Mouse (Mus musculus): ENCODE measurements around the gene Mvb12b. TPM values are rescaled to one million over a fixed set of nuclear protein-coding genes. Genes with fewer than 3 reads are reported as not detected.

Mvb12b gene
- total and polyA plus RNA-seq, 3 experiments = 22.8 to 23.3 TPM; not detected in 1

DNA sequence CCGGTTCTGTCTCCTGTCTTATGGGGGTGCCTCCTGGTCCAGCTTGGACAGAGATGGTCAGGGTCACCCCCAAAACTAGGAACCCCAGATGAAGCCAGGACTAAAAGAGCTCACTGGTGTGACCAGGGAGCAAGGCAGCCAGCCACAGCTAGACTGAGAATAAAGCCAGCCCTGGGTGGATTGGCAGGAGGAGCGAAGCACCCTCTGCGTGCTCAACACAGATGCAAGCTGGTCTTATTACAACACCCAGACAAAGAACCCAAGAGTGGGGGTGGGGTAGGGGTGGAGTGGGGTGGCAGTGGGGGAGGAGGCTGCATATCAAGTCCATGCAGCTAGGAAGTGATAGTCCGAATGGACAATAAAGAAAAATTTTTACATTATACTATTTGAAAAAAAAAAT, 204.2 kb downstream of the Mvb12b start:
- Histone ChIP-seq H3K36me3 (ENCODE audit: control insufficient read depth in 1 of 2, insufficient read depth in 2 of 2, low read length in 2 of 2) (no peaks in the 10 kb centered on the region), H3K9ac (ENCODE audit: control insufficient read depth, low read depth, low read length, poor library complexity, severe bottlenecking) (no peak overlapping the region), H3K27ac (ENCODE audit: control insufficient read depth, low read depth, low read length) (no peak overlapping the region), H3K4me3 (ENCODE audit: control insufficient read depth in 1 of 2, insufficient read depth in 1 of 2, low read depth in 2 of 2, low read length in 2 of 2) (no peak overlapping the region), H3K9me3 (replicated peaks; ENCODE audit: insufficient read depth, low read length) (no peaks in the 10 kb centered on the region), H3K79me2 (ENCODE audit: control insufficient read depth, insufficient read depth, low read length, poor library complexity) (no peaks in the 10 kb centered on the region), H3K27me3 (ENCODE audit: control insufficient read depth in 1 of 2, insufficient read depth in 2 of 2, low read length in 2 of 2) (no peaks in the 10 kb centered on the region), H3K4me1 (ENCODE audit: control insufficient read depth in 1 of 2, insufficient read depth in 2 of 2, low read length in 2 of 2) (no peaks in the 10 kb centered on the region)
- no peak for TF ChIP-seq SMC3 (IDR thresholded peaks at IDR 0.05; ENCODE audit: low read depth, low read length)
- TF ChIP-seq JUND (IDR thresholded peaks at IDR 0.05; ENCODE audit: low read depth, low read length) = no peak
- TF ChIP-seq CHD1 (IDR thresholded peaks at IDR 0.05; ENCODE audit: low read depth, low read length) = no peak
- TF ChIP-seq ELF1 (IDR thresholded peaks at IDR 0.05; ENCODE audit: low read depth, low read length) = no peak
- no peak for TF ChIP-seq BHLHE40 (IDR thresholded peaks at IDR 0.05; ENCODE audit: borderline replicate concordance, low read depth, low read length)
- no peak for TF ChIP-seq CTCF (IDR thresholded peaks at IDR 0.05 in 2 of 3, conservative IDR thresholded peaks at IDR 0.05 in 1 of 3; ENCODE audit: control insufficient read depth in 1 of 3, insufficient read depth in 1 of 3, low read depth in 2 of 3, low read length in 3 of 3, poor library complexity in 1 of 3, severe bottlenecking in 1 of 3)
- TF ChIP-seq TCF12 (IDR thresholded peaks at IDR 0.05; ENCODE audit: low read depth, low read length) = no peak
- TF ChIP-seq USF2 (IDR thresholded peaks at IDR 0.05; ENCODE audit: borderline replicate concordance in 1 of 2, insufficient read depth in 1 of 2, low read depth in 1 of 2, low read length in 2 of 2) = no peak
- no peak for TF ChIP-seq MEF2A (IDR thresholded peaks at IDR 0.05; ENCODE audit: extremely low read depth, insufficient replicate concordance, low read depth, low read length, poor library complexity, severe bottlenecking)
- no peak for TF ChIP-seq ZC3H11A (IDR thresholded peaks at IDR 0.05; ENCODE audit: low read depth, low read length)
- no peak for TF ChIP-seq RAD21 (IDR thresholded peaks at IDR 0.05; ENCODE audit: low read depth, low read length)
- no peak for TF ChIP-seq ZNF384 (IDR thresholded peaks at IDR 0.05; ENCODE audit: low read depth, low read length)
- no peak for TF ChIP-seq ETS1 (IDR thresholded peaks at IDR 0.05; ENCODE audit: low read depth, low read length)
- TF ChIP-seq TBP (IDR thresholded peaks at IDR 0.05; ENCODE audit: low read depth, low read length) = no peak
- no peak for TF ChIP-seq POLR2AphosphoS5 (IDR thresholded peaks at IDR 0.05; ENCODE audit: borderline replicate concordance, low read depth, low read length)
- no peak for TF ChIP-seq MAFK (IDR thresholded peaks at IDR 0.05; ENCODE audit: borderline replicate concordance, low read depth, low read length)
- no peak for TF ChIP-seq TAL1 (IDR thresholded peaks at IDR 0.05; ENCODE audit: low read length)
- no peak for TF ChIP-seq USF1 (IDR thresholded peaks at IDR 0.05; ENCODE audit: low read depth, low read length)
- no peak for TF ChIP-seq GABPA (IDR thresholded peaks at IDR 0.05; ENCODE audit: low read depth, low read length)
- DNase-seq (ENCODE audit: low read depth, low spot score) = no peak

DNA sequence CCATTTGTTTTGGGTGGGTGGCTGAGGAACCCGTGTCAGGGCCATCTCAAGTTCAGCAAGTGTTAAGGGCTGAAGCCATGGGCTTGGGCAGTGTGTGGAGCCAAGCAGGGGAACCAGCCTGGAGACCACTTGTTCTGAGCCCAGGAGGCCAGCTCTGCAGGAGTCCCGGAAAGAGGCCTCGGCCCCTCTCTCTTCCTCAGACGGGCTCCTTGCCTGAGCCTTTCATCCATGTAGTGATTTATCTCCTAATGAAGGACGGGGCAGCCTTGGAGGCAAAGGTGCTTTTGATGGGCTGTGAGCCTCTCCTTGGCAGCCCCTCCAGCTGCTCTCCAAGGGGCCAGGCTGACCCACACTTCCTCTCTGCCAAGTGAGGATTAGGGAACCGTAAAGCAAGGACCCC, 204.7 kb downstream of the Mvb12b start:
- H3K9ac ChIP-seq (ENCODE audit: control insufficient read depth, low read depth, low read length, poor library complexity, severe bottlenecking) = no peak overlapping the region
- H3K27me3 ChIP-seq (ENCODE audit: control insufficient read depth in 1 of 2, insufficient read depth in 2 of 2, low read length in 2 of 2) = no peaks in the 10 kb centered on the region
- H3K4me3 ChIP-seq (ENCODE audit: control insufficient read depth in 1 of 2, insufficient read depth in 1 of 2, low read depth in 2 of 2, low read length in 2 of 2) = no peak overlapping the region
- H3K36me3 ChIP-seq (ENCODE audit: control insufficient read depth in 1 of 2, insufficient read depth in 2 of 2, low read length in 2 of 2) = no peaks in the 10 kb centered on the region
- H3K9me3 ChIP-seq (replicated peaks; ENCODE audit: insufficient read depth, low read length) = no peaks in the 10 kb centered on the region
- H3K79me2 ChIP-seq (ENCODE audit: control insufficient read depth, insufficient read depth, low read length, poor library complexity) = no peaks in the 10 kb centered on the region
- no peak overlapping the region for H3K27ac ChIP-seq (ENCODE audit: control insufficient read depth, low read depth, low read length)
- no peaks in the 10 kb centered on the region for H3K4me1 ChIP-seq (ENCODE audit: control insufficient read depth in 1 of 2, insufficient read depth in 2 of 2, low read length in 2 of 2)
- no peak for TF ChIP-seq MAFK (IDR thresholded peaks at IDR 0.05; ENCODE audit: borderline replicate concordance, low read depth, low read length)
- no peak for TF ChIP-seq TCF12 (IDR thresholded peaks at IDR 0.05; ENCODE audit: low read depth, low read length)
- no peak for TF ChIP-seq MYC (IDR thresholded peaks at IDR 0.05; ENCODE audit: low read depth, low read length)
- no peak for TF ChIP-seq TBP (IDR thresholded peaks at IDR 0.05; ENCODE audit: low read depth, low read length)
- no peak for TF ChIP-seq GATA1 (IDR thresholded peaks at IDR 0.05; ENCODE audit: low read depth, low read length)
- no peak for TF ChIP-seq MAZ (IDR thresholded peaks at IDR 0.05; ENCODE audit: low read depth, low read length)
- TF ChIP-seq MAX (IDR thresholded peaks at IDR 0.05; ENCODE audit: low read length) = no peak
- no peak for TF ChIP-seq RCOR1 (IDR thresholded peaks at IDR 0.05; ENCODE audit: low read depth, low read length)
- no peak for DNase-seq (ENCODE audit: low read depth, low spot score)

All from MEL (cell line).